Mouse (Mus musculus) ovary, adult 18-20 months (tissue): Measurements from ENCODE around the gene Gm5678.
"Not testable (repeated sequence)": the region's sequence is repeated elsewhere in the genome, so short reads cannot be mapped to it uniquely, and the experiment has no call there.

Experiments
- DNase-seq: peaks from one replicate; pipeline ENCODE4 v3.0.0; 2022; ENCODE audit warnings: low spot score, mixed read lengths

Gene Gm5678

GRCm38 (mm10) chr16:93608731-93609130, 19.2 kb upstream of the Gm5678 start:
- DNase-seq: no peak

- DNase-seq: no peak
Measured at GRCm38 (mm10) chr16:93609796-93610195, 18.1 kb upstream of the Gm5678 start.

GRCm38 (mm10) chr16:93610961-93611360, 16.9 kb upstream of the Gm5678 start:
- DNase-seq: no peak

GRCm38 (mm10) chr16:93615118-93615870, 12.6 kb upstream of the Gm5678 start:
- no peak for DNase-seq

- DNase-seq: not testable (repeated sequence)
Measured at GRCm38 (mm10) chr16:93623759-93624158, 4.1 kb upstream of the Gm5678 start.

GRCm38 (mm10) chr16:93624671-93625070, 3.2 kb upstream of the Gm5678 start:
- DNase-seq: no peak

GRCm38 (mm10) chr16:93626745-93627144, 1.2 kb upstream of the Gm5678 start:
- no peak for DNase-seq

- no peak for DNase-seq
Measured at GRCm38 (mm10) chr16:93644006-93644405, 16.1 kb downstream of the Gm5678 start.

GRCm38 (mm10) chr16:93648441-93649183, 20.7 kb downstream of the Gm5678 start:
- DNase-seq: no peak

GRCm38 (mm10) chr16:93667976-93668375, 40.1 kb downstream of the Gm5678 start:
- DNase-seq: no peak

GRCm38 (mm10) chr16:93669521-93669920, 41.6 kb downstream of the Gm5678 start:
- no peak for DNase-seq

GRCm38 (mm10) chr16:93670466-93670865, 42.6 kb downstream of the Gm5678 start:
- not testable (repeated sequence) for DNase-seq

GRCm38 (mm10) chr16:93671064-93671463, 43.2 kb downstream of the Gm5678 start:
- no peak for DNase-seq

GRCm38 (mm10) chr16:93676376-93676775, 48.5 kb downstream of the Gm5678 start:
- no peak for DNase-seq

GRCm38 (mm10) chr16:93678206-93678605, 50.3 kb downstream of the Gm5678 start:
- DNase-seq: no peak

- DNase-seq: no peak
Measured at GRCm38 (mm10) chr16:93679165-93679564, 51.3 kb downstream of the Gm5678 start.
